Mouse (Mus musculus) lung, postnatal 0 days (tissue): ENCODE results near the gene Wnt5b.

Experiments used
- CTCF ChIP-seq: IDR thresholded peaks from 2 replicates; pipeline ENCODE4 v1.5.1; 2016; ENCODE audit warnings: antibody characterized with exemption, mild to moderate bottlenecking
- EP300 ChIP-seq: IDR thresholded peaks from 2 replicates; pipeline ENCODE4 v1.6.1; 2016; ENCODE audit warnings: antibody characterized with exemption, mild to moderate bottlenecking, control low read depth

DNA sequence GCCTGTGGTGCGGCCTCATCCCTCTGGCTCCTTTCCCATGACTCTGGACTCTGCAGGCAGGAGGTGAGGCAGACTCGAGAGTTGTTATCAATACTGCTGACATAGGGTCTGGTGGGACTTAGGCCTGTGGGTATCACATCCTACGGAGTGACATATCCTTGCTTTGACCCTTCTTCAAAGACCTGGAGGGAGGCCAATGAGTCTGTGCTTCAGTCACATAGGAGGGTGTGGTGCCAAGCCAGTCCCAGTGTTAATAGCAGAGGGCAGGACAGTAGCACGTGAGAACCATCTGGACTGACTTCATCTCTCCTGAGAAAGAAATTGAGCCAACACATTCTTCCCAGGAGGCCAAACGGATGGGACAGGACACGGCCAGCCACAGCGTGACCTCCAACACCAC lies 28.1 kb upstream of the Wnt5b start:
- TF ChIP-seq EP300, result no peak
- TF ChIP-seq CTCF, result no peak
